Mouse (Mus musculus): ENCODE data around the gene Slc25a45.

Slc25a45 gene

GRCm38 (mm10) chr19:5929634-5930596, 52.3 kb downstream of the Slc25a45 start:
- DNase-seq (ENCODE audit: low read depth, low spot score): no peak

GRCm38 (mm10) chr19:5935266-5935665, 57.7 kb downstream of the Slc25a45 start:
- DNase-seq (ENCODE audit: low read depth, low spot score): no peak

All from CD4-positive helper T cell, adult 2 months (primary cell).